Mouse (Mus musculus) bone marrow macrophage, adult 2 months (primary cell): ENCODE data around the gene Tgfbrap1. TPM values are rescaled to one million over a fixed set of nuclear protein-coding genes. Genes with fewer than 3 reads are reported as not detected.

Experiments
- H3K27ac ChIP-seq: 2 replicates; pipeline ENCODE4 v1.5.1; 2012; ENCODE audit warnings: low read depth, low read length; ENCODE audit not compliant: insufficient read depth
- H3K4me1 ChIP-seq: 2 replicates; pipeline ENCODE4 v1.6.1; 2012; ENCODE audit warnings: low read length; ENCODE audit not compliant: control insufficient read depth, insufficient read depth
- H3K4me3 ChIP-seq: 2 replicates; pipeline ENCODE4 v1.5.1; 2012; ENCODE audit warnings: mild to moderate bottlenecking, low read length, moderate library complexity; ENCODE audit not compliant: insufficient read depth
- CTCF ChIP-seq: IDR thresholded peaks from 2 replicates; pipeline ENCODE4 v1.5.1; 2012; ENCODE audit warnings: low read depth, mild to moderate bottlenecking, low read length, moderate library complexity
- POLR2A ChIP-seq: IDR thresholded peaks from 2 replicates; pipeline ENCODE4 v1.6.1; 2012; ENCODE audit warnings: mild to moderate bottlenecking, low read depth, low read length, borderline replicate concordance
- polyA plus RNA-seq: library from polyadenylated mRNA; stranded (reverse); fragments of >200 nt; gene quantifications from 2 replicates; pipeline ENCODE4 v1.2.4, GENCODE M21; 2012; ENCODE audit not compliant: missing spikeins, insufficient read depth, insufficient read length

The Tgfbrap1 gene
- polyA plus RNA-seq, 1 experiment: 27.3 TPM

GRCm38 (mm10) chr1:43117435-43117834, 19.0 kb upstream of the Tgfbrap1 start:
- no peaks in the 10 kb centered on the region for H3K4me1 ChIP-seq
- no peak overlapping the region for H3K4me3 ChIP-seq
- TF ChIP-seq CTCF (no peak), POLR2A (no peak)
- H3K27ac ChIP-seq: no peak overlapping the region

- no peak overlapping the region for H3K4me3 ChIP-seq
- no peaks in the 10 kb centered on the region for H3K4me1 ChIP-seq
- no peak overlapping the region for H3K27ac ChIP-seq
- no peak for TF ChIP-seq POLR2A
These were observed 14.4 kb upstream of the Tgfbrap1 start for GRCm38 (mm10) chr1:43112882-43113281.

GRCm38 (mm10) chr1:43110556-43110955, 12.1 kb upstream of the Tgfbrap1 start:
- Histone ChIP-seq H3K27ac (no peak overlapping the region), H3K4me1 (no peaks in the 10 kb centered on the region), H3K4me3 (no peak overlapping the region)
- TF ChIP-seq POLR2A (no peak), CTCF (peak; percentile 97)

GRCm38 (mm10) chr1:43108729-43109128, 10.3 kb upstream of the Tgfbrap1 start:
- TF ChIP-seq POLR2A: no peak
- TF ChIP-seq CTCF: no peak
- no peak overlapping the region for H3K4me3 ChIP-seq
- no peak overlapping the region for H3K27ac ChIP-seq
- no peaks in the 10 kb centered on the region for H3K4me1 ChIP-seq

GRCm38 (mm10) chr1:43094206-43094605, 4.2 kb downstream of the Tgfbrap1 start:
- H3K4me3 ChIP-seq: no peak overlapping the region
- no peak overlapping the region for H3K27ac ChIP-seq
- H3K4me1 ChIP-seq: peaks cover 11% of the 10 kb centered on the region
- TF ChIP-seq POLR2A (no peak), CTCF (no peak)

GRCm38 (mm10) chr1:43092056-43093015, 6.1 kb downstream of the Tgfbrap1 start:
- Histone ChIP-seq H3K4me1 (peaks cover 11% of the 10 kb centered on the region), H3K4me3 (peak overlapping the region; percentile 84), H3K27ac (peak overlapping the region; percentile 60)
- TF ChIP-seq POLR2A: no peak; the same call in 1 of the 2 replicates
- TF ChIP-seq CTCF: no peak

- no peak for TF ChIP-seq CTCF
- TF ChIP-seq POLR2A: no peak
- Histone ChIP-seq H3K4me3 (peak overlapping the region; percentile 84), H3K27ac (peak overlapping the region; percentile 60), H3K4me1 (peaks cover 9% of the 10 kb centered on the region)
These were observed 7.0 kb downstream of the Tgfbrap1 start for GRCm38 (mm10) chr1:43091306-43092055.

GRCm38 (mm10) chr1:43090418-43090817, 8.0 kb downstream of the Tgfbrap1 start:
- H3K4me3 ChIP-seq: no peak overlapping the region
- no peak for TF ChIP-seq POLR2A
- no peak for TF ChIP-seq CTCF

GRCm38 (mm10) chr1:43082946-43083345, 15.5 kb downstream of the Tgfbrap1 start:
- no peak for TF ChIP-seq POLR2A
- TF ChIP-seq CTCF: no peak
- Histone ChIP-seq H3K4me3 (no peak overlapping the region), H3K27ac (no peak overlapping the region), H3K4me1 (no peaks in the 10 kb centered on the region)

More at GRCm38 (mm10) chr1:43090418-43090817, 8.0 kb downstream of the Tgfbrap1 start:
- Histone ChIP-seq H3K4me1 (peaks cover 9% of the 10 kb centered on the region), H3K27ac (no peak overlapping the region)

- no peak overlapping the region for H3K4me3 ChIP-seq
- H3K27ac ChIP-seq: no peak overlapping the region
- no peaks in the 10 kb centered on the region for H3K4me1 ChIP-seq
- TF ChIP-seq CTCF (no peak), POLR2A (no peak)
These were observed 20.3 kb downstream of the Tgfbrap1 start for GRCm38 (mm10) chr1:43078124-43078523.
